Mouse (Mus musculus) naive thymus-derived CD4-positive, alpha-beta T cell, adult 2 months (primary cell): ENCODE results near the gene Neurl4.

Source experiments
- DNase-seq: peaks from one replicate; pipeline ENCODE4 v3.0.0-alpha.2; 2011; ENCODE audit warnings: low read depth

The Neurl4 gene

GRCm38 (mm10) chr11:69881787-69882670 is 18.8 kb upstream of the Neurl4 start:
- DNase-seq = no peak

GRCm38 (mm10) chr11:69883066-69883465 is 17.8 kb upstream of the Neurl4 start:
- peak; percentile 79 for DNase-seq

GRCm38 (mm10) chr11:69883527-69884151 is 17.2 kb upstream of the Neurl4 start:
- DNase-seq = no peak

GRCm38 (mm10) chr11:69884240-69884639 is 16.6 kb upstream of the Neurl4 start:
- DNase-seq = no peak

GRCm38 (mm10) chr11:69884663-69885062 is 16.2 kb upstream of the Neurl4 start:
- no peak for DNase-seq

- no peak for DNase-seq
These were observed 13.8 kb upstream of the Neurl4 start for GRCm38 (mm10) chr11:69886907-69887635.

- DNase-seq = no peak
These were observed 9.4 kb upstream of the Neurl4 start for GRCm38 (mm10) chr11:69891482-69891881.

- DNase-seq = peak; percentile 85
These were observed 6.2 kb upstream of the Neurl4 start for GRCm38 (mm10) chr11:69894671-69895070.

- peak; percentile 78 for DNase-seq
These were observed 5.6 kb upstream of the Neurl4 start, which contains the start of gene Acap1 for GRCm38 (mm10) chr11:69895291-69895690. Gene Acap1, minus strand, starts transcription at chr11:69895539.

GRCm38 (mm10) chr11:69899870-69900269 is 1.0 kb upstream of the Neurl4 start:
- DNase-seq = no peak

- DNase-seq = peak; percentile 93
These were observed 554 bp downstream of the Neurl4 start for GRCm38 (mm10) chr11:69901406-69901846.

- peak; percentile 49 for DNase-seq
These were observed 1.1 kb downstream of the Neurl4 start for GRCm38 (mm10) chr11:69901993-69902392.

- no peak for DNase-seq
These were observed 2.1 kb downstream of the Neurl4 start for GRCm38 (mm10) chr11:69902972-69903371.

- no peak for DNase-seq
These were observed 3.4 kb downstream of the Neurl4 start for GRCm38 (mm10) chr11:69904311-69904710.

- DNase-seq = no peak
These were observed 7.8 kb downstream of the Neurl4 start for GRCm38 (mm10) chr11:69908645-69909044.

- DNase-seq = no peak
These were observed 8.3 kb downstream of the Neurl4 start for GRCm38 (mm10) chr11:69909174-69909573.

- DNase-seq = no peak
These were observed 9.3 kb downstream of the Neurl4 start for GRCm38 (mm10) chr11:69910177-69910576.

- no peak for DNase-seq
These were observed 10.1 kb downstream of the Neurl4 start for GRCm38 (mm10) chr11:69910781-69911560.

- DNase-seq = no peak
These were observed 10.8 kb downstream of the Neurl4 start for GRCm38 (mm10) chr11:69911701-69912100.

- DNase-seq = no peak
These were observed 12.1 kb downstream of the Neurl4 start for GRCm38 (mm10) chr11:69912716-69913530.
